Mouse (Mus musculus) left cerebral cortex, adult 8-10 months (tissue): ENCODE data around the gene Map4k3. TPM values are rescaled to one million over a fixed set of nuclear protein-coding genes. Genes with fewer than 3 reads are reported as not detected.

Source experiments
- DNase-seq, 2 experiments: peaks; one replicate each; pipeline ENCODE4 v3.0.0; 2022; ENCODE audit warnings: low spot score in 2 of 2
- total RNA-seq, 4 experiments: library from RNA; stranded (reverse); gene quantifications; 2 replicates each; pipeline ENCODE4 v1.2.4; 2022

Gene Map4k3
- total RNA-seq, 4 experiments from 2014 or later: 55.1 to 66.0 (median 61.1) TPM

GRCm38 (mm10) chr17:80635794-80636193, 92.5 kb downstream of the Map4k3 start:
- no peak for DNase-seq

- DNase-seq: no peak
Observed at GRCm38 (mm10) chr17:80632846-80633245, 95.4 kb downstream of the Map4k3 start.

DNA sequence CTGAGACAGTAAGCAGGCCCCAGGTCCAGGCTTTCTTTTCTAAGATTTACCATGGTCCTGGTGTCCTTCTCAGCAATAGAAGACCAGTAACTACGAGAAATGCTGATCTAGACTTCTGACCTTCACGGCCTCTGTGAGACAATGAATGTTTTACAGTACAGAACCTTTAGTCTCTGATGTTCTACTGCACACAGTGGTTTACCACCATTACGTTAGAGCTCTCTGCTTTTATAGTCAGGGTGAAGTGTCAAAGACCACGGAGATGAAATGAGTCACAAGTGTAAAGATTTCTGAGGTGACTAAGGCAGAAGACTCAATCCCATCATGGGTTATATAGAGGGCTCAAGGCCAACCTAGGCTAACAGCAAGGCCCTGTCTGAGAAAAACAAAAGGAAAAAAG, 95.9 kb downstream of the Map4k3 start:
- DNase-seq: no peak

- DNase-seq: no peak
Observed at GRCm38 (mm10) chr17:80631028-80631427, 97.3 kb downstream of the Map4k3 start.

GRCm38 (mm10) chr17:80624979-80625378, 103.3 kb downstream of the Map4k3 start:
- DNase-seq: no peak

DNA sequence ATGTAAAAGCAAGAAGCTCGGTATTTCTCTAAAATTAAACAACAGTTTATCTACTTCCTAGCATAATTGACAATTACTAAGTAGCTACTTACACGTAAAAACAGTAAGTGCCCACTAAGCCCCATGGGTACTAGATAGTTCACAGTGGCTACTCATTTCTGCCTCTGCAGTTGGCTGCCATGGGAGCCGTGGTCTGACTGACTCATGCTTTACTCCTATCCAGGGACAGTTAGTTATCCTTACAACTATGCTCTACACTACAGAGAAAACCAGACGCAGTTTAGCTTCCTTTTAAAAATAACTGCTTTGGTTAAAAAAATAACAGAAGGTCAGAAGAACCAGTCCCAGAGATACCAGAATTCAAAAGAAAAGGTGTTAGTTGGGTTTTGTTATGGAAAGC, 106.6 kb downstream of the Map4k3 start:
- DNase-seq: no peak

DNA sequence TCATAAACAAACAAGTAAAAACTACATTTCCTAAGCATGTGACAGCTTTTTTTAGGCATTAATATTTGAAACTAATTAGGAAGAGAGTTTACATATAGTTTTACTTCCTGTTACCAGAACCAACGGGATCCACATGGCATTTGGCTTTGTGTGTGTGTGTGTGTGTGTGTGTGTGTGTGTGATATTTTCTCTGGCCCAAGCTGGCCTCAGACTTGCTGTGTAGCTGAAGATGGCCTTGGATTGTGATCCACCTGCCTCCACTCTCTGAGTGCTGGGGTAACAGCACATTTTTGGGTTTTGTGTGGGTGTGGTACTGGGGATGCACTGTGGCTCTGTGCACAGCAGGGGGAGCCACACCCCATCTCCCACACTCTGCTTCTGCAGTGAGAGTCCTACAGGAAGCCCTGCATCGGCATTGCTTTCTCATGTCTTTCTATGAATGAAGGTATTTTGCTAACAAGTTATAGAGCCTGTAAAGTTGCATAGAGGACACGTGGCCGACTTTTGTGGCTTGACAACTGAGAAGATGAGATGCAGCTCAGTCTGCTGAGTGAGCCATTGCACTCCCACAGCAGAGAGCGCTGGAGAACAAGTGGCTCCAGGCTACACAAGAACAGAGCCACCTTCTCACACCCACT, 107.4 kb downstream of the Map4k3 start:
- peak; percentile 57 to 59 for DNase-seq

- no peak for DNase-seq
Observed at GRCm38 (mm10) chr17:80619556-80619955, 108.7 kb downstream of the Map4k3 start.

DNA sequence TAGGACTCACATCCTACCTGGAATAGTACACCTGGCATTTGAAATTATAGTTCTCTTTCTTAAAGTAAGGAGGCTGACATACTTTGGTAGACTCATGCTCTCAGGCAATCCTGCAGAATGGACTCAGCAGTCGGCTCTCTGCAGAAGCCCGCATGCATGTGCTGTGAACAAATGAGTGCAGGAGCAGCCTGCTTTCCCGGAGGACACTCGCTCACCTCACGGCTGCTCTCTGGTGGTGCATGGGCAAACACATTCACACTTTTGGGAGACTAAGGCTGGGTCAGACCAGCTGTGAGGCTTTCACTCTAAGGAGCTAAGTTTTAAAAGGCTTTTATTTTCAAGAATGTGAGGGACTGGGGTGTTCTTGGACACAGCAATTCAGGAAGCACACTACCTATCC, 109.4 kb downstream of the Map4k3 start:
- no peak for DNase-seq

- DNase-seq: no peak
Observed at GRCm38 (mm10) chr17:80603806-80604205, 124.5 kb downstream of the Map4k3 start.

GRCm38 (mm10) chr17:80603079-80603625, 125.1 kb downstream of the Map4k3 start:
- DNase-seq: no peak

DNA sequence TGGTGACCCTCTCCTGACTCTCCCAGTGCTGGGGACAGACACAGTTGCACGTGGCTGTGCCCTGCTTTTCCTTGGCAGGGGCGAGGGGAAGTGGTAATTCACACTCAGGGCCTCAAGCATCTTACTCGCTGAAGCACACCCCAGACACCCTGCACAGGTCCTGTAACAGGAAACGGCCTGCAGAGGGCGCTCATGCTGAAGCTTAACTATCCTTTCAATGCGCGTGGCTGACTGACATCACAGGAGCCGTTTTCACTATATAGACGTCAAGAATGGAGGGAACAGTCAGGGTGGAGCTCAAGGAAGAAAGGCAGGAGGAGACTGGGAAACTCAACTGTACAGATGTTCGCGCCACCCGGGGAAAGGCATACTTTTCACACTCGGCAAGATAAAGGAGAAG, 126.9 kb downstream of the Map4k3 start:
- DNase-seq: peak in 1 of 2 experiments; percentile 37

GRCm38 (mm10) chr17:80583051-80583450, 145.2 kb downstream of the Map4k3 start:
- no peak for DNase-seq

- no peak for DNase-seq
Observed at GRCm38 (mm10) chr17:80579901-80580300, 148.4 kb downstream of the Map4k3 start.

GRCm38 (mm10) chr17:80579089-80579488, 149.2 kb downstream of the Map4k3 start:
- DNase-seq: no peak

- DNase-seq: no peak
Observed at GRCm38 (mm10) chr17:80578041-80578440, 150.2 kb downstream of the Map4k3 start.

GRCm38 (mm10) chr17:80577639-80578038, 150.6 kb downstream of the Map4k3 start, which contains the start of gene Cdkl4:
Gene Cdkl4 (minus strand): TSS chr17:80577813.
- DNase-seq: no peak

DNA sequence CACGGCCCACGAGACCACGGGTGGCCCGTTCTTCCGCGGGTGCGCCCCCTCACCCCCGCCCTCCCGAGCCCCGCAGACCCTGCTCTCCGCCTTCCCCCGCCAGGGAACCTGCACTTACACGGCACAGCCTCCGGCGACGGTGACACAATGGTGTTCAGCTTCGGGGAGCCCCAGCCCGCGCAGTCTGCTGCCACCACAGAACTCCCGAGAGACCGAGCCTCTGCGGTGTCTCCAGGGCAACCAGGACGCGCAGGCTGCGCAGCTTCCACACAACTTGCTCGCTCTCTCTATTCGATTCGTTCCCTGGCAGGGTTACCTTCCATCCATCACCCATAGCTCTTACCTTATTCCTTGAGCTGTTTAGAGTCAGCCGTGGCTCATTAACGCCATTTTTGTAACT, 151.1 kb downstream of the Map4k3 start:
- peak; percentile 30 to 76 for DNase-seq

- DNase-seq: no peak
Observed at GRCm38 (mm10) chr17:80575008-80575407, 153.3 kb downstream of the Map4k3 start.

DNA sequence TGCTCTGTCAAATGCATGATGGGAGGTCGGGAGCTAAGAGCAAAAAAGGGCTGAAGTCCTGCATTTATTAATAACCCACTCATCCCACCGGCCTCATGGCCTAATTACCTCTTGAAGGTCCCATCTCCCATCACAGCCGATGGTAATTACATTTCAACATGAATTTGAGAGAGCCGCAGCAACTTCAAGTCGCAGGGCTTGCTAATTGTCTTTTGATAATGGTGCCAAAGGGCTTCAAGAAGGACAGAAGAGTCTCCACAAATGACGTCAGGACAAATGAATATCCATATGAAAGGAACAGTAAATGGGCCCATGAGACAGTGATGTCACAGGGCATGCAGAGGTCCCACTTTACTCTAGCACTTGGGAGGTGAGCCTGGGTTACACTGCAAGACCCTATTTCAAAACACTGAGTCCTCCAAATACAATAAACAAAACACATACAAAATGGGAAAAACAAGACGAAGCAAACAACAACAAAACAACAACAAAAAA, 153.8 kb downstream of the Map4k3 start:
- no peak for DNase-seq

DNA sequence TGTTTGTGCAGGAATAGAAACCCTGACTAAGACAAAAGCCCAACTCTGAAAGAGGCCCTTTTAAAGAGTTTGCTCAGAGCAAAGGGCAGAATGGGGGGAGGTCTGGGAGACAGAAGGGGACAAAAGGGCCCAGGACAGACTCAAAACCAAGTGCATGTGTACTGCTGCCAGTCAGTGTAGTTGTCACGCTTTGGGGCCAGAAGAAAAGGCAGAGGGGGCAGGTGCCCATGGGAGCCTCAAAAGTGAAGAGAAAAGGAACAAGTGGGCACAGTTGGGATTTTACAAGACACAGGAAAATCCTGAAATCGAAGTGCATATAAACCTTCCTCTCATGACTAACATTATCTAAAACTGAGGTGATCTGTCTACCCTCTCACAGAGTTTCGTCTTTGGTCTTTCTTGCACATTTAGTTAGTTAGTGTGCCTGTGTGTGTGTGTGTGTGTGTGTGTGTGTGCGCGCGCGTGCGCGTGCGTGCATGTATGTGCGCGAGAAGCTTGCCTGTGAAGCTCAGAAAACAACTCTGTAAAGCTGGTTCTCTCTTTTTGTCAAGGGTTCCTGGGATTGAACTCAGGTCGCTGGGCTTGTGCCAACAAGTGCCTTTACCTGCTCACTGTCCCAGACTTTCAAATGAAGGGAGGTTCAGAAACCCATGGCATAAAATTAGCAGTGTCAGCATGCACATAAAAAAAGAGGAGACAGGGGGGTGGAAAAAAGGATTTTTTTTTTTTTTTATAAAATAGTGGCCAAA, 155.9 kb downstream of the Map4k3 start:
- DNase-seq: no peak

DNA sequence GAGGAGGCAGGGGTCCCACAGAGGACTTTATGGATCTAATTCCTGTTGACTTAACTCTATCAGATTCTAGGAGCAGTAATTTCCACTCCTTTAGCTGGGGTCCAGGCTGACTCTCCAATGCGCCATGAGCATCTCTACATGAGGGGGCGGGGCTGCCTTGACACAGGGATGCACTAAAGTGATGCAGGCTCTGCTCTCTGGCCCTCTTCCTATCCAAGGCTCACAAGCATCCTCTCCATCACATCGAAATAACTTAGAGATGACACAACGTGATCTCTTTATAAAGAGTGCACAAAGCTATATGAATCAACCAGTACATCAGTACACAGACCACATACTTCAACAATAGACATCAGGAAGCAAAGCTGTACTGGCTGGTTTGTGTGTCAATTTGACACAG, 156.8 kb downstream of the Map4k3 start:
- no peak for DNase-seq
